Mouse (Mus musculus) adrenal gland, adult 8-10 months (tissue): ENCODE results near the gene Cend1. TPM values are rescaled to one million over a fixed set of nuclear protein-coding genes. Genes with fewer than 3 reads are reported as not detected.

Experiments used
- DNase-seq: peaks from one replicate; pipeline ENCODE4 v3.0.0; 2022
- total RNA-seq, 4 experiments: library from RNA; stranded (reverse); gene quantifications; 2 replicates each; pipeline ENCODE4 v1.2.4; 2022

The Cend1 gene
- total RNA-seq, result 1 to 10 TPM; 1.5 to 2.6 (median 2.1) TPM

DNA sequence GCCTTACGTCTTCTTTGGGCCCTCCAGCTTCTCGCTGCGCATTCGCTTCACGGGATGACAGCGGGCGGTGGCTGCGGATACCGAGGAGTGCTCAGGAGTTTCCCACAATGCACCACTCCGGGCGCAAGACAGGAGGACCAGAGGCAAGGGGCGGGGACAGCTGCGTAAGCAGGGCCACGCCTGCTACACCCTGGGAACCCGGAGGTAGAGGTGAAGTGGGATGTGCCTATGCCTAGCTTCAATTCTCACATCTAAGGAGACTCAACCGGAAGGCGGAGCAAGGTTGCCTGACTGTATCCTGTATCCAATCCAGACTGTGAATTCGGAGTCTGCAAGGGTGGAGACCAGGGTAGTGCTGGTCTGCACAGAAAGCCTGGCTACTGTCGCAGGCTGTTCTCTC is at the start of gene Cend1:
Gene Cend1 (minus strand): TSS at position 182 of the 400 bp plus-strand sequence.
- DNase-seq, result no peak

DNA sequence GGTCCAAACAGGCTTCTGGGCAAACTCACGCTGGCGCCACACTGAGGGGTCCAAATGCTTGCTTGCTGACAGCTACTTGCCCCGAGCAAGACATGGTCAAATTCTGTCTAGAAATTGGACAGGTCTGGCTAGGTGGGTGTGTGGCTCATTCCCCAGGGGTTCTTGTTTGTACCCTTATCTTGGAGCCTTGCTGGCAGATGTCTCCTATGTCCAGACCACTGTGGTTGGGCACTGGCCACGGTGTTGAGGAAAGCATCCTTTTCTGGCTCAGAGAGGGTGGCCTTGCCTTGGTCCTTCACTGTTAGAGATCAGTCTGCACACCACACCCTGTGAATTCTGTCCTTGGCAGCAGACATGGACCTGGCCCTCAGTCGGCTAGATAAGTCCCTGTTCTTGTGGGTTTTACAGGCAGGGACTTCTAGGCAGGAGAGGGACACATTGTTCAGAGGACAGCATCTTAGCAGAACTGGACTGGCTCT is 49.0 kb upstream of the Cend1 start:
- peak; percentile 59 for DNase-seq

DNA sequence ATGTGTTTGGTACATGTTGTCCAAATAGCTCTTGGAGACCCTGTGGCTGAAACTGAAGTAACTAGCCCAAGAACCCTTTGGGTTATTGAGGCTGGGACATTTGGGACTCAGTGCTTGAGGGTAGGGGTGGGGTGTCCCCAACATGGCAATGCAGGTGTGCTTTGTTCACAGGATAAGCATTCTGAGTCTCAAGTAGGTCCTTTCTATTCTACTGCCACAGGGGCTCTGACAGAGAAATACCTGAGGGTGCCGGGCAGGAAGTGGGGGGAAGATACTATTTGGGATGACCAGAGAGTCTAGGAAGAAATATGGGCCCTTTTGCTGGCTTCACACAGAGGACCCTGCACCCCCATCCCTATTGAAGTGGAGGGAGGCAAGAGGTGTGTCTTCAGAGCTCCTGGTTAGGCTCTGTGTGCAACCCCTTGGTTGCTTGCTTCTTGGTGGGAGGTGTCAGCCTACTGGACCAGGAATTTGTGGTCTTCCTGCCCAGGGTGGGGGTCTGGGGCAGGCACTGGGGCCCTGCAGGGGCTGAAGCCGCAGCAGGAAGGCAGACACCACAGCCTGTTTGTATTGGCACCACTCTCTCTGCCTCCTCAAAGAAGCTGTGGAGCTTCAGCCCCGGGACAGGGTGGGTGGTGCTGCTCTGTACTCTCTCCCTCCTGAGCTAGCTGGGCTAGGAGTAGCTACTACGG is 48.4 kb upstream of the Cend1 start:
- DNase-seq, result no peak

DNA sequence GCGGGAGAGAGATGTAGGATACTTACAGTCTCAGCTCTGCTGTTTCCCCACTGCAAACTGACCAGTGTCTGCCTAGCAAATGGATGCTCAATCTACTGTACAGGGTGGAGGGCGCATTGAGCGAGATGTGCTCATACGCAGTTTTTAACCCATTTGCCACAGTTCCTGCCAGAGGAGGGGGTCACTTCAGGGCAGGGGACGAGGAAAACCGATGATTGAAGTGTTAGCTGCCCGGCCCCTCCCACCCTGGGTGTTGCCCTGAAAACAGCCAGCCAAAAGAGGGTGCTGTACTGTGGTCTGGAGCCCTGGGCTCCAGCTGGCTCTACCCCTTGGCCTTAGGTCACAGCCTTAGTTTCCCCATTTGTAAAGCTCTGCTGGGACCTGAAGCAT is 47.7 kb upstream of the Cend1 start:
- DNase-seq, result no peak

DNA sequence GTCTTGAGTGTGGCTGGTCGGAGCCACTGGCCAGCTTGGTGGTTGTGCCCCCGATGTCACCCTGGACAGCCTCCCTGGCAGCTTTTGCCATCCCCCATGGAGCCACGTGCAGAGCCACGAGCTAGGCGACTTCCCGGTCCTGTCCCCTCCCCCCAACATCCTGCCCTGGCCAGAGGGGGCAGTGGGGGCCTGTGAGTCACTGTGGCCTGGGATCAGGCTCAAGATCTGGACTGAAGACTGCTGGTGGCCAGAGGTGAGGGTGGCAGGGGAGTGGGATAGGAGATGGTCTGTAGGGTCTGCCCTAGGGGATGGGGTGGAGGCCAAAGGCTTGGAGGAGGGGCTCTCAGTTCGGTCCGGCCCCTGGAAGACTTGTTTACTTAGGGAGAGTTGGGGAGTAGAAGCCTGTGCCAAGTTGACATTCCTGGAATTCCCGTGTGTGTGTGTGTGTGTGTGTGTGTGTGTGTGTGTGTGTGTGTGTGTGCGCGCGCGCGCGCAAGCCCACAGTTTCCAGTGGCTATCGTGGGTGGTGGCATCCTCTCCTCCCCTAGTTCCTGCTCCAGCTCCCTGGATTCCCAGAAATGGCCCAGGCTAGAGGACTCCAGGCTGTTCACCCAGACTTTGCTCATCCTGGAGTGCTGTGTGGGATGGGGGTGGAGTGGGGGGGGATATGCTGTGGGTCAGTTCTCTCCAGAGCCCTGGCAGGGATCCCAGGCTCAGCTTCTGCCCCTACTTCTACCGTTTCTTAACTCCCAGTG is 47.1 kb upstream of the Cend1 start:
- peak; percentile 94 for DNase-seq

DNA sequence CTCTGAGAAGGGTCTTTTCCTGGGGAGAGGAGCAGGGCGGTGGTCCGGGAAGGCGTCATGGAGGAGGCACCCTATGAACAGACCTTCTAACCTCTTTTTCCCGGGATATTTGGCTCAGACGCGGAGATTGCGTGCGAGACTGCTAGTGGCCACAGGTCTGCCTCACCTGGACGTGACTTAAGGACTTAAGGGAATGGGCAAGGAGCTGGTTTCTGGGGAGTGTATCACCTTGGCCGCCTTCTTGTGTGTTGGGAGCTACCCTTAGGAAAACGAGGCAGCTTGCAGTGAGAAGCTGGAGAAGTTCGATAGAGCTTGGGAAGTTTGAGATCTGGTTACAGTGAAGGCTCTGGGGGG is 46.5 kb upstream of the Cend1 start:
- no peak for DNase-seq

DNA sequence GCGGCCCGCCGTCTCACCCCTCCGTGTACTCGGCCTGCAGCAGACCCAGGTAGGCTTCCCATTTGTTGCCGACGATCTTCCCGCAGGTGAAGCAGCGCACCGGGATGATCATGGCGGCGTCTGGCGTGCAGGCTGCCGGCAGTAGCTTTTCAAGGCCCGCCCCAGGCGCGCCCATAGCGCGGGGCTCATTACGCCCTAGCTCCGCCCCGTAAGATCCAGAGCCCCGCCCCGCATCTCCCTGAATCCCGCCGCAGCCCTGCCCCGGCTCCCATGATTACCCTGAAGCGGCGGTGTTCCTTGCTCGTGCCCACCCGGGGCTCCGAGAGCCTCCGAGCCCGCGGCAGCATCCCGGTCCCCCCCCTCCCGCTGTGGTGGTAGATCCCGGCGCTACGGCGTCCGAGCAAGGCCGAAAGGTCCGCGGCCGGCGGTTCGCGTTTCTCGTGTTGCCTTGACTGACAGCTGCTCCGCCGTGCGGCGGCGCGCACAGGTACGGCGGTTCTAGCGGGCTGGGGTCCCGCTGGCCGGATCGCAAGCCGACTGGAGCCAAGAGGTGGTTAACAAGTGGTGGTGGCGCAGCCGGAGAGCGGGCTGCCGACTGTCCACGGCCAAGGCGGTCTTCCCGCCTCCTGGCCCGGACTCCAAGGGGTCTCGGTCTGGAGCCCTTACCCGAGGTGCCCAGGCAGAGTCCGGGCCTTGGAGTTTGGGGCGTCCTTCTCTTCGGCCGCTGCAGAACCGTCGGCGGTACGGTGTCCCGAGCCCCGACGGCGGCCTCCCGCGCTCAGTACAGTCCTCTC is 45.9 kb upstream of the Cend1 start, which contains the start of the genes Polr2l and Tspan4:
Gene Polr2l (minus strand): TSS at position 122 of the 794 bp plus-strand sequence.
Gene Tspan4 (plus strand): TSS at position 230 of the 794 bp plus-strand sequence.
- DNase-seq, result peak; percentile 78

DNA sequence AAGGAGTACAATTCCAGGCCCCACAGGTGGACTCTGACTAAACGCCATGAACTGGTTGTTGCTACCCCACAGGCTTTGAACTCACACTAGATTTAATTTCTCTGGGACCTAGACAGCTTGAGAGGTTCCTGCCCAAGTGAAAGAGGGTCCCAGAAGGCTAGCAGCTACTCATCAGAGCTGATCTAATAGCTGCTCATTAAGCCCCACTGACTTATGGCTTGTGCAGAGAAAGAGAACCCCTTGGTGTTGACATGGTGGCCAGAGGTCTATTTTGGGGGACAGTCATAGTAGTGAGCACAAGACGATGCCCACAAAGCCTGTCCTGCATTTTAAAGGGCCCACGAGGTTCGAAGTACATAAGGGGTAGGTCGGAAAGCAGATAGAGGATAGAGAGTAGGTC is 44.9 kb upstream of the Cend1 start:
- DNase-seq, result no peak

DNA sequence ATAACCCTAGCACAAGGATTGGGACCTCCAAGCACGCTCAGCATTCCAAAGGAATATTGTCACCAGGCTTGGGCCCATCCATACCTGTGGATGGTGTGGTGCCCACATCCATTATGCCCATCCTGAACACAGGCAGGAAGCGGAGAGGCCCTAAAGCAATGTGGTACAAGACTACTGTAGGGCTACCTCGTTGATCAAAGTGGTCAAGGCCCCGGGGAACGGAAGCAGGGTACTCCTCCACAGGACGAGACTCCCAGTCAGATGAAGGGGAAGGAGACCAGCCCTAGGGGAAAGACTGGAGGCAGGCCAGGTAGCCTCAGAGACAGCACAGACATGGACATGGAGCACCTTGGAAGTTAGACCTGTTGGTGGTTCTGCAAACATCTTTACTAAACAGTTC is 43.5 kb upstream of the Cend1 start:
- DNase-seq, result peak; percentile 26

DNA sequence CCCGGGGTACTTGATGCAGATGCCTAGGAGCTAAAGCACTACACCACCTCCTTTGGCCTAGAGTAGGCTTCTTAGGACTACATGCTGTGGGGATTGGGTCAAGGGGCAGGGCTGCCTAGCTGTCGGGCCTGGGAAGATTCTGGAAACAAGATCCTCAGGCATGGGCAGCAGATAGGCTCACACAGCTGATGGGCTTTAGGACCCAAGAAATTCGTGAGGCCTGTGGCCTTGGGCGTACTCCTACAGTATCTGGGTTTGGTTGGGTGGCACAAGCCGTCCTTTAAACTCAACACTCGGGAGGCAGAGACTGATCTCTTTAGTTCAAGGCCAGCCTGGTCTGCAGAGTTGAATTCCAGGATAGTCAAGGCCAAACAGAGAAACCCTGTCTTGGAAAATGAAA is 42.9 kb upstream of the Cend1 start:
- peak; percentile 56 for DNase-seq

DNA sequence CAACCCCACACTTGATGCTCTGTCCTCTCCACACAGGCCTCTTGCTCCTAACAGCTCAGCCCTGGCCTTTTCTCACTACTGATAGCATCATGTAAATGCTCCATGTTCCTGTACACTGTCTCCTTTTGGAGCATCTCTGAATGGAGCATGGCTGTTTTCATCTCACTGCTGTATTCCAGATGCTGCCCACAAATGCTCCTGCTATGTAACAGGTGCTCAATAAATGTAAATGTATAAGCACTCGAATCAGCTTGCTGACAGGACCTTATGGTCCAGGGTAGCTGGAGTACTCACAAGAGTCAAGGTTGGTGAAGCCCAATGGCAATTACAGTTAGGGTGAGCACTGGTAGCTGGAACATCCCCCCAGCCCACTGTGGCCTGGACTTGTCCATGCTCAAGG is 41.9 kb upstream of the Cend1 start:
- no peak for DNase-seq

DNA sequence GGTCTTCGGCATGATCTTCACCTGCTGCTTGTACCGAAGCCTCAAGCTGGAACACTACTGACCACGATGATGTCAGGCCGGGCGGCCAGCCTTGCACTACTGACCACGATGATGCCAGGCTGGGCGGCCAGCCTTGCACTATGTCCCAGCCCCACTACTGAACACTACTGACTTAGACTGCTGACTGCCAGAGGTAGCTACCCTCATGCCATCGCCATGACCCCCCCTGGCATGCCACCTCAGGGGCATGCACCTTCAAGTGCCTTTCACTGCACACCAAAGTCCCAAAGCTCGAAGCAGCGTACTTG is 41.3 kb upstream of the Cend1 start:
- no peak for DNase-seq

DNA sequence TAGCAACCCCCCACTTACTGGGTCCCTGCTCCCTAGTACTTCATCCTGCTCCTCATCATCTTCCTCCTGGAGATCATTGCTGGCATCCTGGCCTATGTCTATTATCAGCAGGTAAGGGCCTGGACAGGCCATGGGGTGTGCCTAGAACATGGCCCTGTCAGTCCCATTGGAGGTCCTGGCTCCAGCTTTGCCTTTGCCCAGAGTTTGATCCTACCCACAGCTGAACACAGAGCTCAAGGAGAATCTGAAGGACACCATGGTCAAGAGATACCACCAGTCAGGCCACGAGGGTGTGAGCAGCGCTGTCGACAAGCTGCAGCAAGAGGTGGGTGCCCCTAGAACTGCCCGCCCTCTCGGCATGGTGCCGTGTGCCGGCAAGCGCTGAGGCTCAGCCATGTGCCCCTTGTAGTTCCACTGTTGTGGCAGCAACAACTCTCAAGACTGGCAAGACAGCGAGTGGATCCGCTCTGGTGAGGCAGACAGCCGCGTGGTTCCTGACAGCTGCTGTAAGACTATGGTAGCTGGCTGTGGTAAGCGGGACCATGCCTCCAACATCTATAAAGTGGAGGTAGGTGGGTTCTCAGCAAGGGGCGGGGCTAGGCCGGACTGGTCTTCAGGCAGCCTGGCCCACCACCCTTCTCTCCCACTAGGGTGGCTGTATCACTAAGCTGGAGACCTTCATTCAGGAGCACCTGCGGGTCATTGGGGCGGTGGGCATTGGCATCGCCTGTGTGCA is 40.8 kb upstream of the Cend1 start:
- DNase-seq, result peak; percentile 33

DNA sequence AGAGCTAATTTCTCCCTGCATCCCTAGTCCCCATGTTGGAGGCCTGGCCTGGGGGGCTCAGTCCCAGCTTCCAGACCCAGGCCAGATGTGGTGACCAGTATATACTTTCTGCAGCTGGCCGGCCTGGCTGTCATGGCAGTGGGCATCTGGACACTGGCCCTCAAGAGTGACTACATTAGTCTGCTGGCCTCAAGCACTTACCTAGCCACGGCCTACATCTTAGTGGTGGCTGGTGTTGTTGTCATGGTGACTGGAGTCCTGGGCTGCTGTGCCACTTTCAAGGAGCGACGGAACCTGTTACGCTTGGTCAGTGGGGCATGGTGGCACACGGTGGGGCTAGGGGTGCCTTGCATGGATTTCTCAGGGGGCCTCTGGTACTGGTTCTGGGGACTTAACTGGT is 40.1 kb upstream of the Cend1 start:
- peak; percentile 31 for DNase-seq

DNA sequence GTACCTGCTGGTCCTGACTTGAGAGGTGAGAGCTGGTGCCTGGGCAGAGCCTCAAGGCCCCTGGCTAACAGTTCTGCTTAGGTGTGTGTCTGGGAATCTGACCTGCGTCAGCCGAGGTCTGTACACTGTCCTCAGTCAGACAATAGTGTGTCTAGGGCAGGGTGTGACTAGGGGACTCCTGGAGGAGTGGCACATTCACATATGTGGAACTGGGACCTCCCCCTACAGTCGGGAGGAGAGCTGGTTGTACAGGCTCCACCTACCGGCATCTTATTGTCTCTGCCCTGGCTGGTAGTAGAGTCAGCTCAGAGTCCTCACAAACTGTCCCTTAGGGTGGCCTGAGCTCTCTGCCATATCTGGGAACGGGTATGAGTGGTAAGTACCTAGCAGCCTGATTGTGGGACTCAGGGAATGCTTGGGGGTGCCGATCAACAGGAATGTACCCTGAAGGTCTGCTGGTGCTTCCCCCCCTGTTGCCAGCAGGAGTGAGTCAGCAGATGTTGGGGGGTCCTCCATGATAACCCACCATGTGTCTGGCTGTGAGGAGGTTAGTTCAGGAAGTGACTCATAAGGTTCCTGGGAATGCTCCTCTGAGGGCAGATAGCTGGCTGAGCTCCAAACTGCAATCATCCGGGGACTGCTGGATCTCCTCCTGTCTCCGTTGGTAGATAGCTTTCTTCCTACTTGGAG is 39.4 kb upstream of the Cend1 start:
- DNase-seq, result peak; percentile 85

DNA sequence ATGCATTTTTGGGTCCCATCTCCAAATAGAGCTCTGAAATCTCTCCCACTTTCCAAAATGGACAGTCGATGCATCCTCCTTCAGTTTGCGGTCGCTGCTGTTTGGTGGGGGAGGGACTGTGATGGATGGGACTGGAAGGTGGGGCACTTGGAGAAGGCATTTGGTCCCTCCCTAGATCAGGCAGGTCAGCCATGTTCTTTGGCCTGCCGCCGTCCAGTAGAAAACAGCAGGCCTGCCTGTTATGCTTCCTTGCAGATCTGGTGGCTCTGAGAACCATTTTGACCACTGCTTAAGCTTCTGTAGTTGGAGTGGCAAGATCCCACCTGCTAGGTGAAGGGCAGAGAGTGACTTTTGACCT is 38.9 kb upstream of the Cend1 start:
- DNase-seq, result peak; percentile 56

DNA sequence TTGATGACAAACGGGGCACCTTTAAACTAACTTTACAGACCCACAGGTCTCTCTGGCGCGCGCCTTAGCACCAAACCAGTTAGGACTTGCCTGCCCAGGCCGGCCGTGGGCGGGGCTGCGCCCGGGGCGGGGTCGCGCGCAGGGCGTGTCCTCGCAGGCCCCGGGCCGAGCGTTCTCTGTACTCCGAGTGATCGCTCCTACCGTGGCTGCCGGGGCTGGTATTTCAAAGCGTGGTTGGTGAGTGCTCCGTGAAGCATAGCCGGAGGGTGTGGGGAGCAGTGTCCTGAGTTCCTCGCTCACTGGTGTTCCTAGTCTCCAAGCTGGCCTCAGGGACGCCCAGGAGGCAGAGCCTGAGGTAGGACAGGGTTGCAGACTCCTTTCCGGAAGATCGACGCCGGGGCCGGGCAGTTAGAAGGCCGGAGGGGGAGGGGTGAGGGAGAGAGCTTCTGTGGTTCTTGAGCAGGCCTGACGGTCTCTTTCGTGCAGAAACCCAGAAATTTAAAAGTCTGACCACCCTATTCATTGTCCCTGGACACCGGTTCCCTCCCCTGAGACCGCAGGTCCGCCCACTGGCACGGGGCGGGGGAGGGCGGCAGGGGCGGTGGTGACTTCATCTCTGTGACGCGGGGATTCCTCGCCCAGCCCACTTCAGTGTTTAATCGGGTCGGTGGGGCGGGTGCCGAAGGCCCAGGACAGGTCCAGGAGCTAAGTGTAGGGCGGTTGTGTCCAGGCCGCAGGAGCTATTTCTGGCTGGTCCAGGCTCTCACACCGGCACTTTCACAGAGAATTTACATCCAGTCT is 38.1 kb upstream of the Cend1 start, which contains the start of gene Cd151:
Gene Cd151 (plus strand): TSS at position 163 of the 801 bp plus-strand sequence.
- DNase-seq, result peak; percentile 89

DNA sequence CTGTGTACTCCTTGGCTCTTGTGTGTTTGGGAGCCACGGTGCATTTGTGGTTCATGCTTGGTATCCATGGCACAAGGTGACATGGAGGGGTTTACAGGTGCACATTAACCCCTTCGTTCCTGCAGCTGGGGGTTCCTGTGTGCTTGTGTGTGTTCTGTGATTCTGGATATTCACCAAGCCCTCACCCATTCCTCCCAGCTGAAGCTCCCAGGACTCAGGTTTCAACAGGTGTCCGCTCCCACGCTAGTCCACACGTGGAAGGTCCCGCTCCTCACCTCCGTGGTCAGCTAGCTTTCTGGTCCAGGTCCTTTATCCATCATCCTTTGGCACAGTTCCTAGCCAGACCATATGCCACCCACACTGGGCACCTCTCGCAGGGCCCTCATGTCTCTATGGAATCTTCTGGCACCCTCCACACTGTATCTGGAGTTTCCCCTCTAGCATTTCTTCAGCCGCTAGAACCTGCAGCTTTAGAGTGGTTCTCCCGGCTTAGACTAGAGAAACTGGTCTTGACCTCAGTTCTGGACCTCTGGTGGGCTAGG is 37.4 kb upstream of the Cend1 start:
- peak; percentile 38 for DNase-seq

DNA sequence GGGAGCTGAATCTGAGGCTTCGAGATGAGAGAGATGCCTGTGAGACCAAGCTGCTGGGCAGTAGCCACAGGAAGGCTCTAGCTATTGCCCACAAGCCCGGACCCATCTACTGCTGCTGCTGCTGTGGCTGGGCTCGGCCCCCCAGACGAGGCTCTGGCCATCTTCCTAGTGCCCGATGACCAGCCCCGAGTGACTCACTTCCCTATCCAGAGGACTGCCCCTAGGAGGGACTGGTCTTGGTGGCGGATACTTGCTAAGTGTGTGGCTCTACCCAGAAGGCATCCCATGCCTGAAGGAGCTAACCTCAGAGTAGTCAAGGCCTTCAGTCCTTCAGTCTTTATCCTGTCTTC is 36.7 kb upstream of the Cend1 start:
- peak; percentile 54 for DNase-seq

DNA sequence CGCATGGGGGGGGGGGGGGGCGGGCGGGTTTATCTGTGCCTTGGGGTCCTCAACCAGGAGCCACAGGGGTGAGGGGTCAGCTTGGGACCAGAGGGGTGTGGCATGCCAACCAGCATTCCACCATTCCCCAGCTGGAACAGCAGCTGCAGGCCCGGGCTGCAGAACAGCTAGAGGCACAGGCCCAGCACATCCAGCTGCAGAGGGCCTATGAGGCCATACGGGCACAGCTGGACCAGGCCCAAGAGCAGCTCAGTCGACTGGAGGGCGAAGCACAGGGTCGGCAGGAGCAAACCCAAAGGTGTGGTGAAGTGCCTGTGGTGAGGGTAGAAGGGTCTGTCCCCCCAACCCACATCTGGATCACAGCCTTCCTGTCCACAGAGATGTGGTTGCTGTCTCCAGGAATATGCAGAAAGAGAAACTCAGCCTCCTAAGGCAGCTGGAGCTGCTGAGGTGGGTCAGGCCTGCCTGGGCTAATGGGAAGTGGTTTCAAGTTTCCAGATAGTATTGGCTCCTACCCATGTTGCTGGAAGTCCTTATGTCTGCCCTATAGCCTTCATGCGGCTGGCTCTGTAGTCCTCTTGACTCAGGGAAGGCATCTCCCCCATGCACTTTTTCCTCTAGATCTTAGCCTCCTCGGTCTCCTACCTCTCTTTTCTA is 36.2 kb upstream of the Cend1 start:
- peak; percentile 28 for DNase-seq
